Mouse (Mus musculus) lung, postnatal 4 days (tissue): ENCODE results near the gene Ccdc187.

Source experiments
- DNase-seq, 2 experiments: peaks; one replicate each; pipeline ENCODE4 v3.0.0; 2021

Ccdc187 gene

GRCm38 (mm10) chr2:26294457-26294856, at the start of gene Ccdc187:
Gene Ccdc187, minus strand, starts transcription at chr2:26294557.
- DNase-seq, result no peak

- peak; percentile 57 to 78 for DNase-seq
Measured at GRCm38 (mm10) chr2:26342609-26343490, 48.5 kb upstream of the Ccdc187 start.

GRCm38 (mm10) chr2:26342044-26342443, 47.7 kb upstream of the Ccdc187 start:
- peak; percentile 75 to 87 for DNase-seq

- peak in 1 of 2 experiments; percentile 53 for DNase-seq
Measured at GRCm38 (mm10) chr2:26341510-26341981, 47.2 kb upstream of the Ccdc187 start.

- DNase-seq, result no peak
Measured at GRCm38 (mm10) chr2:26339204-26339551, 44.8 kb upstream of the Ccdc187 start.

- DNase-seq, result no peak
Measured at GRCm38 (mm10) chr2:26338302-26339203, 44.2 kb upstream of the Ccdc187 start.

GRCm38 (mm10) chr2:26330702-26331101, 36.3 kb upstream of the Ccdc187 start:
- DNase-seq, result no peak

- DNase-seq, result no peak
Measured at GRCm38 (mm10) chr2:26330056-26330468, 35.7 kb upstream of the Ccdc187 start.

- no peak for DNase-seq
Measured at GRCm38 (mm10) chr2:26329402-26329801, 35.0 kb upstream of the Ccdc187 start.

- DNase-seq, result peak in 1 of 2 experiments; percentile 36
Measured at GRCm38 (mm10) chr2:26327852-26328251, 33.5 kb upstream of the Ccdc187 start.

GRCm38 (mm10) chr2:26325386-26326181, 31.2 kb upstream of the Ccdc187 start:
- DNase-seq, result peak; percentile 68 to 73

GRCm38 (mm10) chr2:26324917-26325316, 30.6 kb upstream of the Ccdc187 start:
- no peak for DNase-seq

GRCm38 (mm10) chr2:26323589-26324325, 29.4 kb upstream of the Ccdc187 start:
- no peak for DNase-seq

GRCm38 (mm10) chr2:26320245-26321185, 26.2 kb upstream of the Ccdc187 start:
- peak in 1 of 2 experiments; percentile 16 for DNase-seq

- DNase-seq, result peak in 1 of 2 experiments; percentile 20
Measured at GRCm38 (mm10) chr2:26319519-26320244, 25.3 kb upstream of the Ccdc187 start.

- DNase-seq, result peak in 1 of 2 experiments; percentile 19
Measured at GRCm38 (mm10) chr2:26319109-26319508, 24.8 kb upstream of the Ccdc187 start.

GRCm38 (mm10) chr2:26317991-26318672, 23.8 kb upstream of the Ccdc187 start:
- peak in 1 of 2 experiments; percentile 15 for DNase-seq

- DNase-seq, result no peak
Measured at GRCm38 (mm10) chr2:26317371-26317770, 23.0 kb upstream of the Ccdc187 start.
